Mouse (Mus musculus): ENCODE results near the gene Adamts4. TPM values are rescaled to one million over a fixed set of nuclear protein-coding genes. Genes with fewer than 3 reads are reported as not detected.

Adamts4 gene
- polyA plus RNA-seq, 1 experiment from 2014 or later: 7.5 TPM

GRCm38 (mm10) chr1:171232800-171233730, 17.2 kb upstream of the Adamts4 start:
- no peaks in the 10 kb centered on the region for H3K27me3 ChIP-seq (ENCODE audit: insufficient read depth, low read length)
- no peak for DNase-seq
- no peak overlapping the region for H3K9ac ChIP-seq
- TF ChIP-seq CTCF (IDR thresholded peaks at IDR 0.05; ENCODE audit: low read depth): no peak
- H3K4me1 ChIP-seq (ENCODE audit: insufficient read depth): no peaks in the 10 kb centered on the region
- H3K4me3 ChIP-seq (ENCODE audit: low read depth, low read length): no peak overlapping the region
- peaks cover 47% of the 10 kb centered on the region for H3K36me3 ChIP-seq (ENCODE audit: insufficient read depth)
- 78% methylated on average over 12 of the region's 12 CpGs for WGBS
- H3K4me2 ChIP-seq: no peak overlapping the region
- no peaks in the 10 kb centered on the region for H3K9me3 ChIP-seq (ENCODE audit: low read depth, low read length)
- ATAC-seq (ENCODE audit: insufficient read depth): no peak
- no peak overlapping the region for H3K27ac ChIP-seq (ENCODE audit: low read depth)

- Histone ChIP-seq H3K4me2 (no peak within 1 kb of the TSS), H3K27me3 (ENCODE audit: insufficient read depth, low read length) (no peaks in the 10 kb centered on the region), H3K36me3 (ENCODE audit: insufficient read depth) (peaks cover 58% of the 10 kb centered on the region), H3K9me3 (ENCODE audit: low read depth, low read length) (no peaks in the 10 kb centered on the region), H3K9ac (no peak within 1 kb of the TSS), H3K4me3 (ENCODE audit: low read depth, low read length) (no peak within 1 kb of the TSS), H3K4me1 (ENCODE audit: insufficient read depth) (no peaks in the 10 kb centered on the region), H3K27ac (ENCODE audit: low read depth) (no peak within 1 kb of the TSS)
- no peak for ATAC-seq (ENCODE audit: insufficient read depth)
- TF ChIP-seq CTCF (IDR thresholded peaks at IDR 0.05; ENCODE audit: low read depth): no peak
- WGBS: 87% methylated on average over 14 of the region's 14 CpGs
- no peak for DNase-seq
Measured at GRCm38 (mm10) chr1:171234126-171234525, 16.1 kb upstream of the Adamts4 start, which contains the start of gene Fcer1g. Gene Fcer1g, minus strand, starts transcription at chr1:171234365.

GRCm38 (mm10) chr1:171234538-171234937, 15.7 kb upstream of the Adamts4 start:
- Histone ChIP-seq H3K9ac (no peak overlapping the region), H3K4me2 (no peak overlapping the region), H3K4me3 (ENCODE audit: low read depth, low read length) (no peak overlapping the region), H3K4me1 (ENCODE audit: insufficient read depth) (no peaks in the 10 kb centered on the region), H3K27ac (ENCODE audit: low read depth) (no peak overlapping the region), H3K27me3 (ENCODE audit: insufficient read depth, low read length) (no peaks in the 10 kb centered on the region), H3K36me3 (ENCODE audit: insufficient read depth) (peaks cover 62% of the 10 kb centered on the region), H3K9me3 (ENCODE audit: low read depth, low read length) (no peaks in the 10 kb centered on the region)
- TF ChIP-seq CTCF (IDR thresholded peaks at IDR 0.05; ENCODE audit: low read depth): no peak
- no peak for DNase-seq
- 84% methylated on average over 4 of the region's 4 CpGs for WGBS
- no peak for ATAC-seq (ENCODE audit: insufficient read depth)

- H3K9ac ChIP-seq: no peak overlapping the region
- DNase-seq (no peak), ATAC-seq (ENCODE audit: insufficient read depth) (no peak)
- H3K4me3 ChIP-seq (ENCODE audit: low read depth, low read length): no peak overlapping the region
- WGBS: 76% methylated on average over 3 of the region's 4 CpGs
- no peak overlapping the region for H3K4me2 ChIP-seq
- H3K27ac ChIP-seq (ENCODE audit: low read depth): no peak overlapping the region
- no peaks in the 10 kb centered on the region for H3K9me3 ChIP-seq (ENCODE audit: low read depth, low read length)
- H3K36me3 ChIP-seq (ENCODE audit: insufficient read depth): peaks cover 74% of the 10 kb centered on the region
- no peak for TF ChIP-seq CTCF (IDR thresholded peaks at IDR 0.05; ENCODE audit: low read depth)
- no peaks in the 10 kb centered on the region for H3K27me3 ChIP-seq (ENCODE audit: insufficient read depth, low read length)
- H3K4me1 ChIP-seq (ENCODE audit: insufficient read depth): no peaks in the 10 kb centered on the region
Measured at GRCm38 (mm10) chr1:171235791-171236190, 14.4 kb upstream of the Adamts4 start.

GRCm38 (mm10) chr1:171237438-171237837, 12.8 kb upstream of the Adamts4 start:
- no peaks in the 10 kb centered on the region for H3K4me1 ChIP-seq (ENCODE audit: insufficient read depth)
- no peaks in the 10 kb centered on the region for H3K27me3 ChIP-seq (ENCODE audit: insufficient read depth, low read length)
- H3K27ac ChIP-seq (ENCODE audit: low read depth): no peak overlapping the region
- WGBS: 75% methylated on average over 6 of the region's 6 CpGs
- H3K4me2 ChIP-seq: no peak overlapping the region
- H3K4me3 ChIP-seq (ENCODE audit: low read depth, low read length): no peak overlapping the region
- no peaks in the 10 kb centered on the region for H3K9me3 ChIP-seq (ENCODE audit: low read depth, low read length)
- H3K36me3 ChIP-seq (ENCODE audit: insufficient read depth): peaks cover 90% of the 10 kb centered on the region
- ATAC-seq (ENCODE audit: insufficient read depth) (no peak), DNase-seq (no peak)
- no peak overlapping the region for H3K9ac ChIP-seq
- TF ChIP-seq CTCF (IDR thresholded peaks at IDR 0.05; ENCODE audit: low read depth): no peak

GRCm38 (mm10) chr1:171238463-171238862, 11.8 kb upstream of the Adamts4 start:
- no peaks in the 10 kb centered on the region for H3K4me1 ChIP-seq (ENCODE audit: insufficient read depth)
- 70% methylated on average over 14 of the region's 14 CpGs for WGBS
- H3K27me3 ChIP-seq (ENCODE audit: insufficient read depth, low read length): no peaks in the 10 kb centered on the region
- no peak overlapping the region for H3K4me3 ChIP-seq (ENCODE audit: low read depth, low read length)
- no peak overlapping the region for H3K4me2 ChIP-seq
- H3K27ac ChIP-seq (ENCODE audit: low read depth): no peak overlapping the region
- TF ChIP-seq CTCF (IDR thresholded peaks at IDR 0.05; ENCODE audit: low read depth): peak; percentile 83
- H3K9ac ChIP-seq: no peak overlapping the region
- no peak for ATAC-seq (ENCODE audit: insufficient read depth)
- H3K9me3 ChIP-seq (ENCODE audit: low read depth, low read length): no peaks in the 10 kb centered on the region
- peaks cover 99% of the 10 kb centered on the region for H3K36me3 ChIP-seq (ENCODE audit: insufficient read depth)
- DNase-seq: peak; percentile 76

- no peaks in the 10 kb centered on the region for H3K9me3 ChIP-seq (ENCODE audit: low read depth, low read length)
- no peaks in the 10 kb centered on the region for H3K4me1 ChIP-seq (ENCODE audit: insufficient read depth)
- TF ChIP-seq CTCF (IDR thresholded peaks at IDR 0.05; ENCODE audit: low read depth): no peak
- peaks cover 98% of the 10 kb centered on the region for H3K36me3 ChIP-seq (ENCODE audit: insufficient read depth)
- no peak for ATAC-seq (ENCODE audit: insufficient read depth)
- 65% methylated on average over 15 of the region's 15 CpGs for WGBS
- no peak overlapping the region for H3K27ac ChIP-seq (ENCODE audit: low read depth)
- H3K9ac ChIP-seq: no peak overlapping the region
- no peak overlapping the region for H3K4me2 ChIP-seq
- peak; percentile 23 for DNase-seq
- H3K4me3 ChIP-seq (ENCODE audit: low read depth, low read length): no peak overlapping the region
- H3K27me3 ChIP-seq (ENCODE audit: insufficient read depth, low read length): no peaks in the 10 kb centered on the region
Measured at GRCm38 (mm10) chr1:171239992-171240744, 10.1 kb upstream of the Adamts4 start.
